Mouse (Mus musculus) kidney, adult 8-10 months (tissue): ENCODE data around the gene Prickle1.

Experiments
- DNase-seq, 2 experiments: peaks; one replicate each; pipeline ENCODE4 v3.0.0; 2022

The Prickle1 gene

DNA sequence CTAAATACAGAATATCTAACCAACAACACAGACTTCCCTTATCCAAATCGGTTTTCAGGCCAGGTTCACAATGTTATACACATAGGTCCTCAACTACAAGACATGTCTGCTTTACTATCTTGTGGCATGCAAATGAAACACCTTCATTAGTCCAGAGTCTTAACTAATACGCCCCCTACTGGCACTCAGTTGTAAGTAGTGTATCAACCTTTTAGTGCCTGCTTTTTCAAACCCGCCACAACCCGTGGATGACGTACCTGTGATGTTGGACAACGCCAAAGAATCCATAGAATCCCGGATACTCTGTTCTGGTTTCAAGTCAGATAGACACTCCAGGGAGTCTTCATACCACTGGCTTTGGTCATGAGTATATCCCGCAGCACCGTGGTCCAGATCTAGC lies 93.0 kb downstream of the Prickle1 start:
- DNase-seq = no peak

DNA sequence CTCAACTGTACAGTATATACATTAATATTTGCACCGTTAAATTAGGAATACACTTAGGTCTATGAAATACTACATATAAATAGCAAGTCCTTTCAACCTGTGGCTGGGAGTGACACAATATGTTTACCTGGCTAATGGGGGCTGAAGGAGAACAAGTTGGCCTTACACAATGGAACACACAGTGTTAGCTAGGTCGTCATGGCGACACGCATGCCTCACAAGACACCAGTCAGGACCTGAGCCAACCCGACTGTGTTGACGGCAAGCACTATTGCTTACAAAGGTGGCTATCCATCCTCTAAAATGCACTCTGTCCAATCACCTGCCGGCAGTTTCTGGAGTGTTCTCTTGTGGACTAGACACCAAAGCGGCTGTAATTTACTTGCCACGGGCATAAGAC lies 95.8 kb downstream of the Prickle1 start:
- no peak for DNase-seq

DNA sequence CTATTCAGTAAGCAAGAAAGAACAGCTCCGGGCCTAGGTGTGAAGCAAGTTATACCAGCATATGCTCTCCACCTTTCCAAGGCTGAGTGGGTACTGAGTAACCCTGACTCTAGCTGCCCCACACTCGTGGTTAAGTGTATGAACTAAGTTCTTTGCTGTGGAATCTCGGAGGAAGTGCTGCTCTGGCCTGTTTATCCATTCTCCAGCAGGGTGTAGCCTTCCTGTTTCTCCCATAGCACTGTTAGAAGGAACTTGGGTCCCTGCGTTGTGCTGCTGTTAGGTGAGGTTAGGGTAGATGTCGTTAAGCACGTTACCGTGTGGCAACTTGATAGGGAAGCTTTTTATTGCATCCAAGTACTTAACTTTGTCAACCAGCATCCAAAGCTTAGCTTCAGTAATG lies 101.0 kb downstream of the Prickle1 start:
- no peak for DNase-seq

DNA sequence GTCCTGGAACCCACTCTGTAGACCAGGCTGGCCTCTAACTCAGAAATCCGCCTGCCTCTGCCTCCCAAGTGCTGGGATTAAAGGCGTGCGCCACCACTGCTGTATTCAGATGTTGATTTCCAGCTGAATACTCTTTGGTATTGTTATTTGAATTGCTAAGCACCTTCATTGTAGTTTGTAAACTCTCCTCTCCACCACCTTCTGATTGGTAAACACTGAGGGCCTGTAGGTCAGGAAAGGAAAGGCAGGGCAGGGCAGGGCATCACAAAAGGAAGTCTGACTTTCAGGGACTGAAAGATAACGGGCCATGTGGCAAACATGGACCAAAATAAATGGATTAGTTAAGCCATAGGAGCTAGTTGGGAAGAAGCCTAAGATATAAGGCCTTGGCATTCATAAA lies 106.1 kb downstream of the Prickle1 start:
- DNase-seq = no peak

DNA sequence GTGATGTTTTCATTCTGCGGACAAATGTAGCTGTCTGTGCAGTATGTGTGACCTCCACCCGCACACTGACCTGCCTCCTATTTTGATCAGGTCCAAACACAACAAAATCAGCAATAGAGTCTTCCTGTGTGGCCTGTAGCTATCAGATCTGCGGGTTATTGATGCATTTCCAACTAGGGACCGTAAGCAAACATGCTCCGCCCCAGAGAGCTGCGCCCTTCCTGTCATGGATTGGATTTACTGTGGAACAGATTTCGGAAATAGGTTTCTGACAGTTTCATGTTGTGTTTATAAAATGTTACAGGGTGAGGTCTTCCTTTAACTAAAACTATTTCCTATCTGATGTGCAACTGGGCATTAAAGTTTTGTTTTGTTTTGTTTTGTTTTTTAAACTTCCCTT lies 109.6 kb downstream of the Prickle1 start:
- peak; percentile 36 to 50 for DNase-seq

DNA sequence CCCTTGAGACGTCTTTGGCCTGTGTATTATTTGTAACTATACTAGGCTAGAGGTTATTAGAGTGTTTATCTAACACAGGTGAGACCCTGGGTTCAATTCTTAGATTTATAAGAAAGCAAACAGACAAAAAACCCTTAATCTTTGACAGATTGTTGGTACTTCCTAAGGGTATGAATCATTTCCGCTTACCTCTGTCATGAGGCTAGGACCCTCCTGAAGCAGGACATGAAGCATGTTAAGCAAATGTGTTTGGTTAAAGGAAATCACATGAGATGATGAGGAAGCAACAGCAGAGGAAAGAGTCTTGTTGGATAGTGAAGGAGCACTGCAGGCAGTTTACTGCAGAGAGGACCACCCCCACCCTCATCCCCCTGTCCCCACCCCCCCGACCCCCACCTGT lies 110.4 kb downstream of the Prickle1 start:
- DNase-seq = no peak

DNA sequence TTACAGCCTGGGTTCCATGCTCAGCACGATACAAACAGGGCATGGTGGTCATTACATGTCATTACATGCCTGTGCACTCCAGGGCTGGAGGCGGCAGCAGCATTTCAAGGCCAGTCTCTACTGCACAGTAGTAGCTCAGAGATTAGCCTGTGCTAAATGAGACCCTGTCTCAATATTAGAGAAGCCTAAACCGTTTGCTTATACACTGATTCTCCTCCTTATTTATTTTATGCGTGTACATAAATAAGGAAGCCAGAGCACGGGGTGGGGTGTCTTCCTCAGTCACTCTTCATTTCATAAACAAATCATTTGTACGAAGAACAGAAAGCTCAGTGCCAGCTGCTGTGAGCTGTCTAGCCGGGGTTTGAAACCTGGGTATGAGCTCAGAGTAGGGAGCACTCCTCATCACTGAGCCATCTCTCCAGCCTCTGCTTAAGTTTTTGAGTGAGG lies 111.4 kb downstream of the Prickle1 start:
- DNase-seq = no peak

DNA sequence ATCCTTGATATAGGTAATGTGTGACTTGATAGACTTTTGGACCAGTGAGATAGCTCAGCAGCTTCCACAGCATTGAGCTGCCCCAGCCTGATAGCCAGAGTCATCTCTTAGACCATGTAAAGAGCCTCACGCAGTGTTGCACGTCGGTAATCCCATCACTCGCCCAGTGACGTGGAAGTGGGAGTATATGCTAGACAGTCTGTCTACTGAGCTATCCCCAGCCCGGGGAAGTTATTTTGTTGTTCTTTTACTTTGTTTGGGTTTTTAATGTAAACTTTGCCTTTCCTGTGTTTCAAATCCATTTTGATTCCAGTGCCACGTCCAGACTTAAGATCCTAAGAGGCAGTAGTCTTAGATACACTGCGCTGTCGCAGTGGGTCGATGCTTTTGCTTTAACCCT lies 114.6 kb downstream of the Prickle1 start:
- no peak for DNase-seq

DNA sequence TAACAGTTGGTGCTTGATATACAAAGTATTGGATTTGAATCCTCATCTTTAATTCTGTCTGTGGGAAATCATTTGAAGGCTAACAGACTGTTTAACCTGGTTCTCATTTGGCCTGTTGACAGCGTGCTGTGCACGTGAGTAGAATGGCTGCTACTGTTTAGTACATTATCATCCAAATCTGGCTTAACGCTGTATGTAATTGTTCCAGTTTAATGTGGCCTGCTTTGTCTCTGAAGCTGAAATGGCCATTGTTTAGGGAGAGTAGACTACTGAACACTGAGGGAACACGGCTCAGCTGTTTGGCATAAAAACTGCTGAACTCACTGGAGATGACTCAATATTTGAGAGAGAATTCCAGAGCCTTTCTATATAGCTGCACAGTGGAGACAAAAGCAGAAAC lies 116.2 kb downstream of the Prickle1 start:
- DNase-seq = no peak

DNA sequence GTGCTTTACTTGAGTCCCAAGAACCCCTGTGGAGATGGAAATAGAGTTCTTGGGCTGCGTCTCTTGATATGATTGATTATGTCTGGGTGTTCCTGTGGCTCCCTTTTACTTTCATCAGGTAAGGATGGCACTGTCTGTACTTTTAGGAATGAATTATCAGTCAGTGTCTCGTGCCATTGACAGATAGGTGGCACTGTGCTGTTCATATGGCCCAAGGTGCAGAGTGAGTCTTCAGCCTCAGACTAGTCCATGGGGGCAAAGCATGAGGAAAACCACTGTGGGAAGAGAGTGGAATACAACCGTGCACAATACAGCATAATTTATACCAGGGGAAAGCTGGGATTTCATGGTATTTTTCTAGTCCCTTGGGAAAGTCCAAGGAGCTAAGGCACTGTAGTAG lies 117.0 kb downstream of the Prickle1 start:
- no peak for DNase-seq

DNA sequence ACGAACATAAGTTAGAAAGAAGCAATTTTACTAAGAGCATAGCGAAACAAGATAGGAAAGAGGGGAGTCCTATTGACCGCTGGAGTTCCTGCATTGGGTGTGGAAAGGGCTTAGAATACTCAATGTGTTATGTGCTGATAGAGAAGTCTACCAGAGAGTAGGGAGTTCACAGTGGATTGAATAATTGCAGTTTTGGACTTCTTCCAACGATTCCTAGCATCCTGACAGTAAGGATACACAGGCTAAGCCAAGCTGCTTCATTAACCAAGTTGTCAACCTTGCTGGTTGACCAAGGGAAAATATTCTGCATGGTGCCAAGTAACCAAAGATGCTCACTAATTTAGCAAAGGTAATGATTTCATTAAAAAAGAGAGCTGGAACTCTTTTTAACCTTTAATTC lies 118.0 kb downstream of the Prickle1 start:
- no peak for DNase-seq

DNA sequence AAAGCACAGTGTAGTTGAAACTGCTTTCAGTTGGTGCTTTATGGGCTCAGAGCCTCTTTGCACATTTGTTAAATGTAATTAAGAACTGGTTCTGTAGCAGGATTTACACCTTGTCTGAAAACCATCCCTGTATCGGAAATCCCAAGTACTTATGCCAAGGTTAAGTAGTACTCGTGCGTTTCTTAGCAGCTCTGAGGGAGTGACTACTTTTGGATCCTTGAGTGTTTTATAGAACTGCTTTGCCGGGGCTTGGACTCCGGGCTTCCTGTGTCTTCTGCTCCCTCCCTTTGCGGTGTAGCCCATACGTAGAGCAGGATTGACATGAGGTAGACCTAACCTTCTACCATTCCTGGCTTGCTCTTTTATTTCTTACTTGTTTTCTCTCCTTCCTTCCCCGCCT lies 120.0 kb downstream of the Prickle1 start:
- no peak for DNase-seq

DNA sequence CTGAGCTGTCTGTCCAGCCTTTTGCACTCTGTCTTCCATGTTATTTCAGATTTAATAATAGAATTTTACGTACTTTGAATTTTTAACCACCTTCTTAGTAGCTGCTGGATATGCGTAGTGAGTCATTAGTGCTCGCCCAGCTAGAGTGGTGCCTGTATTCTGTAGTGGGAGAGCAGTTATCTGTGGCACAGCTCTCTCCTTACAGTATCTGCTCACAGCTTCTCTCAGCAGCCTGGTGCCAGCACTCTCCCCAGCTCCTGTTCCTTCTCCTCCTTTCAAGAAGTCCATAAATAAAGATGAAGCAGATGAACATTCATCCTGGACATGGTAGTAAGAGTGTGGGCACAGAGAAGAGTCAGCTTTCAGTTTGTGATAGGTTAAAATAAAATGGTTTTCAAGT lies 121.4 kb downstream of the Prickle1 start:
- DNase-seq = no peak

DNA sequence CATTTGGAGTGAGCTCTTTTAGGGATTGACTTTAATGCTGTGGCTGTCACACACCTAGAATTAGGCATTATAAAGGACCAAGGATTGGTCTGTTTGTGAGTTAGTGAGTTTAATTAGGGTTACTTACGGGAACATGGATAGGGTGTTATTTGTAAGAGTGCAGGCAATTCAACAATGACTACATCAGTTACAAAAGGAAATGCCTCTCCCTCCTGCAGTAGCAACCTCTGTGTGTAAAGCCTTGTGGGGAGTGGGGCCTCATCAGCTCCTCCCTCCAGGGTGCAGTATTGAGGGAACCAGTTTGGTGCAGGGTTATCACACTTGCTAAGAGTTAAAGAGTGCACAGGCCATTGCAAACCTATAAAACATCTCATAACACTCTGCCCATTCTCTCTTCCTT lies 123.6 kb downstream of the Prickle1 start:
- DNase-seq = no peak

DNA sequence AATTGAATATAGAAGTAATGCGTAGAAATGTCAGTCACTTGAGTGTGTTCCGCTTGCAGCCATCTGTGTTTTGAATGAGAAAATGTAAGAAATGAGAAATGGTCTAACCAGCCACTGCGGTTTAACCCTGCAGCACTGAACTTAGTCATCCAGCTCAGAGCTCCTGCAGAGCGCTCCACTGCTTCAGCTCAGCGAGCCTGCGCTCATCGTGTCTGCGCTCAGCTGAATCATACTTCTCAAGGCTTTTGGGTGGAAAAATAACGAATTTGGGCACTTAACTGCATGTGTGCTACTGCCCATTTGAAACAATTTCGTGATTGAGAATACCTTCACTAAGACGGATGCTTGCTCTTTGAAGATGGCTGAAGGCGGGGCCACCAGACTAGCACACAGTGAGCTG lies 124.0 kb downstream of the Prickle1 start:
- no peak for DNase-seq

DNA sequence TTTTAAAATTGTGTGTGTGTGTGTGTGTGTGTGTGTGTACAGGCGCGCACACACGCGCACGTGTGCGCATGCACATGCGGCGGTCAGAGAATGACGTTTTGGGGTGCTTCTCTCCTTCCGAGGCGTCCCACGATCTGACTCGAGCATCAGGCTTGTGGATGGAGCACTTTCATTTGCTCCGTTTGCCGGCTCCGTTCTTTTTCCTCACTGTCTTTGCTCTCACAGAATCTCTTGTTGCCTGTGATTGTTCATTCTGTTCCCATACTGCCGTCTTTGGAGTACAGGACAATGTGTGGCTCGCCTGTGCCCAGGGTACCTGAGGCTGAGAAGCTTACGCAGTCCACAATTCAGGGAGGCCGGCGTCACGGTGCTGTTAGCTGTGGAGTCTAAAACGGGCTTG lies 134.6 kb downstream of the Prickle1 start:
- no peak for DNase-seq

DNA sequence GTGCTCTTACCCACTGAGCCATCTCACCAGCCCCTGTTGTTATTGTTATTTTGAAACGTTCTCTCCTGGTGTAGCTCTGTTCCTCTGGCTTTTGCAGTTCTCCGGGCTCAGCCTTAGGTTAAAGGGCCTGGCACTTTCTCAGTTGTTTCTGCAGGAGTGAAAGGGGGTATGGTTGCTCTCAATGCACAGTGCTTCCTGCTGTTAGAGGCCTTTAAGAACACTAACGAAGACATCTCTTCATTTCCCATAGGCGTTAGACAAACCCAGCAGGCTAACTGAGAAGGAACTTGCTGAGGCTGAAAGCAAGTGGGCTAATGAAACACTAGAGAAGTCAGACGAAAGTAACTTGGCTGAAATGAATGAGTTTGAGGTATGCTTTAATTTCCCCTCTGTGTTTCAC lies 136.3 kb downstream of the Prickle1 start:
- no peak for DNase-seq

DNA sequence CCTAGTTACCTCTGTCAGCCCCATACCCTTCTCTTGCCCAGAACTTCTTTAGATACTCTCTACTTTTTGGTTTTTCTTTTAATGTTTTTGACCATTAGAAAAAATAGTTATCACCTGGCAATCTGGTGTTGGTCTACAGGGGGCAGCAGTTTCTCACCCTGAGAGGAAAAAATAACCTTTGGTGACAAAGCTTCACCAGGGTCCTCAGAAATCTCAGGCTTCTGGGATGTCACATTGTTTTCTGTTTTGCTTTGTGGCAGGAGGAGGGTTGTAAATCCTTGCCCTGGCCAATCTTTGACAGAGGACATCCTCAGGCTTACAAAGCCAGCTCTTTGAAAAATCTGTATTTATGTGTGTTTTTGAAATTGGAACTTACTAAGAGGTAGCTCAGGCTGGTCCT lies 139.7 kb downstream of the Prickle1 start:
- DNase-seq = no peak

DNA sequence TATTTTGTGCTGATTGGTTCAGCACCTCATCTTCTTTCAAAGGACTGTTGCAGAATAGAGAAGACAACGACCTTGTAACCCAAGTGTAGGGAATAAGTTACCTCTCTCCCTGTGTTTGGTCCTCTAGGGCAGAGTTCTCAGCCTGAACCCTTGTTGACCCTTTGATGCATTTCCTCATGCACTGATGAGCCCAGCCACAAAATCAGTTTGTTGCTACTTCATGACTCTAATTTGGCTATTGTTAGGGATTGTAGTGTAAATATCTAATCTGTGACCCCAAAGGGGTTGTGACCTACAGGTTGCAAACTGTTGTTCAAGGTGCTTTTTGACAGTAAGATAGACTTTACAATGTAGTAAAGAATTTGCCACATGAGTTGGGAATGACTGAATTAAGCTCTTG lies 142.4 kb downstream of the Prickle1 start:
- DNase-seq = no peak
